Mouse (Mus musculus): ENCODE measurements at regions not wholly inside any gene's neighbourhood (a gene's known extent, or its start where the extent isn't known, plus 50 kb on each side); places are given as distances from the start of the nearest gene placed in this dataset.

DNA sequence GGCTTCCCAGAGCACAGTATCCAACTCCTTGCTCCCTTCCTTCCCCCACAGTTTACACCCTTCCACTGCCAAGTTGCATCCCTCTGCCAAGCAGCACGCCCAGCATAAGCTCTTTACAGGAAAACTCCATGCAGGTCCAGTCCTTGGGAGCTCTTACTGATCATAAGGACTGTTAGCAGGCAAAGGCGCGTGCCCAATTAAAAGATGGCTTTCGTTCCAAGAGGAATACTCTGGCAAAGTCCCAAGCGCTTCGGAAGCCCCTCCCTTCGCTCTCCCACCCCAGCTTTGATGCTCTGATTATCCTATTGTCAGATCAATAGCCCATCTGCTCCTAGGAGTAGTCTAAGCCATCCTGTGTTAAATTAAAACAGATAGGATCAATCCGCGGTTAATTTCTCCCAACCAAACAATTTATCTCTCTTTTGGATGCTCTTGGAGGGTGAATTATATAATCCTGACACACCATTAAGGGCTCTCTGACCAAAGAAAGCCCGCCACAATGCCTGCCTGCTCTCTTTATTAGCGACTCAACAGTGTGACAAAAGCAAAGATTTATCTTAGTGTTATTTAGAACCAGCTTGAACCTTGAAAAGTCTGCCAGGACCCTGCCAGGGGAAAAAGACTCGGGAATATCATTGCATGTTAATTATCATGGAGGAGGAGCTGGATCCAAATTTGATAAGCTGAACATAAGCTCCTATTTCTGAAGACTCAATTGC lies 312.5 kb downstream of the Gsdmc2 start:
- Histone ChIP-seq H3K9ac (ENCODE audit: insufficient read depth, low read depth, low read length, poor library complexity, severe bottlenecking) (no peak overlapping the region), H3K4me1 (ENCODE audit: control insufficient read depth in 2 of 2, insufficient read depth in 2 of 2, low read length in 2 of 2, poor library complexity in 1 of 2) (no peaks in the 10 kb centered on the region), H3K36me3 (ENCODE audit: control insufficient read depth, insufficient read depth, low read length, poor library complexity, severe bottlenecking) (no peaks in the 10 kb centered on the region), H3K27ac (ENCODE audit: insufficient read depth, low read depth, low read length, poor library complexity, severe bottlenecking) (no peak overlapping the region), H3K9me3 (ENCODE audit: control insufficient read depth, insufficient read depth, low read depth, low read length) (no peaks in the 10 kb centered on the region), H3K4me3 (ENCODE audit: insufficient read depth in 1 of 2, low read depth in 1 of 2, low read length in 2 of 2, poor library complexity in 1 of 2, severe bottlenecking in 1 of 2) (no peak overlapping the region)
- DNase-seq (ENCODE audit: low read depth, low spot score), result no peak
- in situ Hi-C loops (cut with MboI; ENCODE audit: low sequenced_read_pairs in 2 of 2, unreplicated experiment in 2 of 2), result no loop called here
- TF ChIP-seq ZC3H11A (IDR thresholded peaks at IDR 0.05; ENCODE audit: borderline replicate concordance, low read depth, low read length) (no peak), CHD2 (IDR thresholded peaks at IDR 0.05; ENCODE audit: low read depth, low read length) (no peak), HCFC1 (IDR thresholded peaks at IDR 0.05; ENCODE audit: borderline replicate concordance, insufficient read depth, low read length) (no peak), MAFK (IDR thresholded peaks at IDR 0.05; ENCODE audit: insufficient read depth, low read depth, low read length) (no peak), ZNF384 (IDR thresholded peaks at IDR 0.05; ENCODE audit: low read depth, low read length) (no peak)

DNA sequence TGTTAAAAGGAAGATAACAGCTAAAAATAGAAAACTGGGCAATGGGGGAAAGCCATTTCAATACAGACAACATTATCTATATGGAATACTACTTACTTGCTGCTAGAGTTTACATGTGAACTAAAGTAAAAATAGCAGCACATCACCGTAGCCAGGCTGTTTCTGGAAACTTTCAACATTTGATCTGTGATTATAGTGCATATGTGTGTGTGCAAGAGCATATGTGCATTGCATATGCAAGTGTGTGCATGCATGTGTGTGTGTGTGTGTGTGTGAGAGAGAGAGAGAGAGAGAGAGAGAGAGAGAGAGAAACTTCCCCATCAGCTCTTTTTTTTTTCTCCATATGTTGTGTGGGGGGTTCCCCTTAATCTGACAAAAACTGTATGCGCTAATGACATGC lies 317.7 kb downstream of the Gsdmc2 start:
- no peaks in the 10 kb centered on the region for H3K36me3 ChIP-seq (ENCODE audit: control insufficient read depth, insufficient read depth, low read length, poor library complexity, severe bottlenecking)
- H3K9ac ChIP-seq (ENCODE audit: insufficient read depth, low read depth, low read length, poor library complexity, severe bottlenecking), result no peak overlapping the region
- no peak for DNase-seq (ENCODE audit: low read depth, low spot score)
- no peaks in the 10 kb centered on the region for H3K9me3 ChIP-seq (ENCODE audit: control insufficient read depth, insufficient read depth, low read depth, low read length)
- H3K4me1 ChIP-seq (ENCODE audit: control insufficient read depth in 2 of 2, insufficient read depth in 2 of 2, low read length in 2 of 2, poor library complexity in 1 of 2), result no peaks in the 10 kb centered on the region
- H3K4me3 ChIP-seq (ENCODE audit: insufficient read depth in 1 of 2, low read depth in 1 of 2, low read length in 2 of 2, poor library complexity in 1 of 2, severe bottlenecking in 1 of 2), result no peak overlapping the region
- in situ Hi-C loops (cut with MboI; ENCODE audit: low sequenced_read_pairs in 2 of 2, unreplicated experiment in 2 of 2), result no loop called here
- no peak for TF ChIP-seq ZNF384 (IDR thresholded peaks at IDR 0.05; ENCODE audit: low read depth, low read length)
- TF ChIP-seq CHD2 (IDR thresholded peaks at IDR 0.05; ENCODE audit: low read depth, low read length), result no peak
- no peak for TF ChIP-seq HCFC1 (IDR thresholded peaks at IDR 0.05; ENCODE audit: borderline replicate concordance, insufficient read depth, low read length)
- no peak for TF ChIP-seq MAFK (IDR thresholded peaks at IDR 0.05; ENCODE audit: insufficient read depth, low read depth, low read length)
- no peak for TF ChIP-seq ZC3H11A (IDR thresholded peaks at IDR 0.05; ENCODE audit: borderline replicate concordance, low read depth, low read length)
- H3K27ac ChIP-seq (ENCODE audit: insufficient read depth, low read depth, low read length, poor library complexity, severe bottlenecking), result no peak overlapping the region

DNA sequence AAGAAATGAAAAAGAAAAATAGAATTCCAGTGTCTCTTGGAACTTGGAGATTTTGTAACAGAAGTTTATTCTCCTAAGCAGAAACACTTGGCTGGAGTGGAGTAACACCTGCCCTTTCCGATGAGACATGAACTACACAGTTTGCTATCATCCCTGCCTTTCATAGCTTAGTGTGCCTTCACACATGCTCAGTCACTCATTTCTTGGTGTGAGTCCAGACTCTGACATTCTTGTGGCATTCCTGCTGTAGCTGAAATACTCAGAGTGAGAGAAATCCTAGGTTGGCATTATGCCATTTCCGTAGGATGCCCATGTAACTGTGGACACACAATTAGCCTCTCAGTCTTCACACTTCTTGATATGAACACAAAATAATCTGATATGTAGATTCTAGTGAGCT lies 318.2 kb downstream of the Gsdmc2 start:
- Histone ChIP-seq H3K27ac (ENCODE audit: insufficient read depth, low read depth, low read length, poor library complexity, severe bottlenecking) (no peak overlapping the region), H3K4me1 (ENCODE audit: control insufficient read depth in 2 of 2, insufficient read depth in 2 of 2, low read length in 2 of 2, poor library complexity in 1 of 2) (no peaks in the 10 kb centered on the region), H3K36me3 (ENCODE audit: control insufficient read depth, insufficient read depth, low read length, poor library complexity, severe bottlenecking) (no peaks in the 10 kb centered on the region), H3K9ac (ENCODE audit: insufficient read depth, low read depth, low read length, poor library complexity, severe bottlenecking) (no peak overlapping the region), H3K4me3 (ENCODE audit: insufficient read depth in 1 of 2, low read depth in 1 of 2, low read length in 2 of 2, poor library complexity in 1 of 2, severe bottlenecking in 1 of 2) (no peak overlapping the region), H3K9me3 (ENCODE audit: control insufficient read depth, insufficient read depth, low read depth, low read length) (no peaks in the 10 kb centered on the region)
- DNase-seq (ENCODE audit: low read depth, low spot score), result no peak
- TF ChIP-seq HCFC1 (IDR thresholded peaks at IDR 0.05; ENCODE audit: borderline replicate concordance, insufficient read depth, low read length) (no peak), ZC3H11A (IDR thresholded peaks at IDR 0.05; ENCODE audit: borderline replicate concordance, low read depth, low read length) (no peak), ZNF384 (IDR thresholded peaks at IDR 0.05; ENCODE audit: low read depth, low read length) (no peak), MAFK (IDR thresholded peaks at IDR 0.05; ENCODE audit: insufficient read depth, low read depth, low read length) (no peak), CHD2 (IDR thresholded peaks at IDR 0.05; ENCODE audit: low read depth, low read length) (no peak)
- in situ Hi-C loops (cut with MboI; ENCODE audit: low sequenced_read_pairs in 2 of 2, unreplicated experiment in 2 of 2), result no loop called here

DNA sequence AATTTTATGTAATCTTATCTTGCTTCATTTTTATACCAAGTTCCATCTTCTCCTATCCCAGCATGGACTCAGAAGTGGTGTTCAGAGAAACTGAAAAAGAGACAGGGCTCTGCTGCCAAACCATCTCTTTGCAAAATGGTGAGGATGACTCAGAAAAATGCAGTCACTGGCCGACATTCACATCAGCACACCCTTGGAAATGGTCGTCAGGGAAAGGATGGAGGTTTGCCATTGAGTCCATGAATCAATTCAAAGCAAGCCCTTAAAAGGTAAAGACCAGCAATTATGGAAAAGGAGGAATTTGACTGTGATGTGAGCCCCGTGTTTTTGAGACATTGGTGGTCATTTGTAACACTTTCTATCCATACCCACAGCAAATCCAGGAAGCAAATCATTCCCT lies 327.7 kb downstream of the Gsdmc2 start:
- DNase-seq (ENCODE audit: low read depth, low spot score), result no peak
- H3K36me3 ChIP-seq (ENCODE audit: control insufficient read depth, insufficient read depth, low read length, poor library complexity, severe bottlenecking), result no peaks in the 10 kb centered on the region
- in situ Hi-C loops (cut with MboI; ENCODE audit: low sequenced_read_pairs in 2 of 2, unreplicated experiment in 2 of 2), result no loop called here
- H3K4me3 ChIP-seq (ENCODE audit: insufficient read depth in 1 of 2, low read depth in 1 of 2, low read length in 2 of 2, poor library complexity in 1 of 2, severe bottlenecking in 1 of 2), result no peak overlapping the region
- no peak for TF ChIP-seq CHD2 (IDR thresholded peaks at IDR 0.05; ENCODE audit: low read depth, low read length)
- no peak for TF ChIP-seq HCFC1 (IDR thresholded peaks at IDR 0.05; ENCODE audit: borderline replicate concordance, insufficient read depth, low read length)
- TF ChIP-seq ZC3H11A (IDR thresholded peaks at IDR 0.05; ENCODE audit: borderline replicate concordance, low read depth, low read length), result no peak
- TF ChIP-seq ZNF384 (IDR thresholded peaks at IDR 0.05; ENCODE audit: low read depth, low read length), result no peak
- no peak for TF ChIP-seq MAFK (IDR thresholded peaks at IDR 0.05; ENCODE audit: insufficient read depth, low read depth, low read length)
- no peaks in the 10 kb centered on the region for H3K9me3 ChIP-seq (ENCODE audit: control insufficient read depth, insufficient read depth, low read depth, low read length)
- no peak overlapping the region for H3K9ac ChIP-seq (ENCODE audit: insufficient read depth, low read depth, low read length, poor library complexity, severe bottlenecking)
- no peak overlapping the region for H3K27ac ChIP-seq (ENCODE audit: insufficient read depth, low read depth, low read length, poor library complexity, severe bottlenecking)
- no peaks in the 10 kb centered on the region for H3K4me1 ChIP-seq (ENCODE audit: control insufficient read depth in 2 of 2, insufficient read depth in 2 of 2, low read length in 2 of 2, poor library complexity in 1 of 2)

All from ES-E14 (cell line).